Mouse (Mus musculus): ENCODE measurements around the gene Ints6. TPM values are rescaled to one million over a fixed set of nuclear protein-coding genes. Genes with fewer than 3 reads are reported as not detected.
"Not testable (repeated sequence)": the region's sequence is repeated elsewhere in the genome, so short reads cannot be mapped to it uniquely, and the experiment has no call there.

The Ints6 gene
- polyA plus RNA-seq, 1 experiment from 2014 or later = 17.7 TPM

DNA sequence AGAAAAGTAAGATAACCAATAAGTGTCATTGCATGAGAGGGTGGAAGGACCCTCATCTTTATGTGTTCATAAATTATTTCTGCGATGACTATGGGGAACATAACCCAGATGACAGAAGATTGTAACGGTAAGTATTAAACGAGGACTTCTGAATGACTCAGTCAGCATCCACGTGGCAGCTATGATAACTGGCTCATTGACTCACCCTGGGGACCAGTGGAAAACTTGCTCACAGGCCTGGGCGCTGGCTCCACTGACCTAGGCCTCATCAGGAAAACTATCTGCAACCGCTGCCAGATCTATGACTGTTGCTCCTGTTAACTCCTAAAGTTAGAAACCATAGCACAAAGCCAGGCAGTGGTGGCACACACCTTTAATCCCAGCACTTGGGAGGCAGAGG, 112.6 kb downstream of the Ints6 start:
- H3K9ac ChIP-seq (replicated peaks) = no peak overlapping the region
- no peaks in the 10 kb centered on the region for H3K27me3 ChIP-seq
- no peaks in the 10 kb centered on the region for H3K4me1 ChIP-seq
- no peak overlapping the region for H3K4me2 ChIP-seq (replicated peaks)
- no peaks in the 10 kb centered on the region for H3K36me3 ChIP-seq
- WGBS = 90% methylated on average over 6 of the region's 6 CpGs
- H3K27ac ChIP-seq (replicated peaks) = no peak overlapping the region
- no peak overlapping the region for H3K4me3 ChIP-seq
- H3K9me3 ChIP-seq = no peaks in the 10 kb centered on the region
- no peak for ATAC-seq (replicated peaks)

DNA sequence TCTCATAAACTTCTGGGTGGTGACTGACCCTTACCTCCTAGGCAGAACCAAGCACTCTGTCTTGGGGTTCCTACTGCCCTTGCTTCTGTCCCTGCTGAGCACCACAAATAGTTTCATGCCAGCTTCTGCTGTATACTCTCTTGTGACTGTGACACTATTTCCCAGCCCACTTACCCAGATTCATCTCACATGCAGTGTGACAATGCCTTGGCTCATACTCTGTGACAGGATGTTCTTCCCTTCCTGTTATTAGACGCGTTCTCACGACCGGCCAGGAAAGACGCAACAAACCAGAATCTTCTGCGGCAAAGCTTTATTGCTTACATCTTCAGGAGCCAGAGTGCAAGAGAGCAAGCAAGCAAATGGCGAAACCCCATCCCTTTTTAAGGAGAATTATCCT, 118.6 kb downstream of the Ints6 start:
- H3K4me1 ChIP-seq = peaks cover 10% of the 10 kb centered on the region
- H3K4me2 ChIP-seq (replicated peaks); ATAC-seq (replicated peaks); H3K9me3 ChIP-seq; H3K27me3 ChIP-seq; H3K27ac ChIP-seq (replicated peaks); H3K4me3 ChIP-seq; H3K9ac ChIP-seq (replicated peaks); H3K36me3 ChIP-seq: not testable (repeated sequence)
- 84% methylated on average over 6 of the region's 7 CpGs for WGBS

DNA sequence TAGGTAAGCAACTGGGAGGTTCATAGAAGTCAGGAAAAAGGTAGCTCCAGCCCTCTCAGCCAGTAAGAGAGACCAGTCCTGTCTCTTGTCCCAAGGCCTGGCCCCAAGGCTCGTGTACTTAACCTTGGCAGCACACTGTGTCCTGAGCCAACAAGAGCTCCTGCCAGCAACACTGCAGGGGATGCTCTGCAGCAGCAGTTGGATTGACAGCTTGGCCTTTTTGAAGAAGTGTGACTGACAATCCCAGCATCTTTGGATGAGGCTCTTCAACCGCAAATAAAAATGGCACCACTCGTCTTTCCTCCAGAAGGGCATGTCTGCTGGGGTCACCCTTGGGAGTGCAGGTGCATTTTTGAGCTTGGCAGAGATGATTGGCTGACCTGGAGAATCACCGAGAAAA, 120.6 kb downstream of the Ints6 start:
- no peak for ATAC-seq (replicated peaks)
- WGBS = 60% methylated on average over 4 of the region's 4 CpGs

DNA sequence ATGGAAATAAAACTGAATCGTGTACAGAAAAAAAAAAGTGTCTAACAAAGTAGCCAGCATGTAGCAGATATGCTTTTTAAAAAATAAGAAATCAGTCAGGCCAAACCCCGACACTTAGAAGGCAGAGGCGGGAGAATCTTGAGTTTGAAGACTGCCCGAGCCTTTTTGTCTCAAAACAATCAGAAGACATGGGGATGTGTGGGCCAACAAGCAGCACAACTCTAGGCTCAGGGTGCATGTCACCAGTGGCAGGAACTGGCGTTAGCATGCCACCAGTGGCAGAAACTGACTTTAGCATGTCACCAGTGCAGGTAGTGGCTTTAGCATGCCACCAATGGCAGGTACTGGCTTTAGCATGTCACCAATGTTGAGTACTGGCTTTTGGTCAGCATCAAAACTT, 121.4 kb downstream of the Ints6 start:
- H3K27me3 ChIP-seq = no peaks in the 10 kb centered on the region
- no peak for ATAC-seq (replicated peaks)
- peaks cover 12% of the 10 kb centered on the region for H3K4me1 ChIP-seq
- no peak overlapping the region for H3K4me2 ChIP-seq (replicated peaks)
- no peak overlapping the region for H3K4me3 ChIP-seq
- no peaks in the 10 kb centered on the region for H3K36me3 ChIP-seq
- WGBS = 87% methylated on average over 5 of the region's 5 CpGs
- H3K9ac ChIP-seq (replicated peaks) = no peak overlapping the region
- H3K9me3 ChIP-seq = no peaks in the 10 kb centered on the region
- no peak overlapping the region for H3K27ac ChIP-seq (replicated peaks)

More for the DNA sequence above, 120.6 kb downstream of the Ints6 start:
- H3K27me3 ChIP-seq = no peaks in the 10 kb centered on the region
- H3K9ac ChIP-seq (replicated peaks) = no peak overlapping the region
- H3K36me3 ChIP-seq = no peaks in the 10 kb centered on the region
- H3K4me3 ChIP-seq = no peak overlapping the region
- peaks cover 12% of the 10 kb centered on the region for H3K4me1 ChIP-seq
- H3K4me2 ChIP-seq (replicated peaks) = no peak overlapping the region
- H3K27ac ChIP-seq (replicated peaks) = no peak overlapping the region
- no peaks in the 10 kb centered on the region for H3K9me3 ChIP-seq

DNA sequence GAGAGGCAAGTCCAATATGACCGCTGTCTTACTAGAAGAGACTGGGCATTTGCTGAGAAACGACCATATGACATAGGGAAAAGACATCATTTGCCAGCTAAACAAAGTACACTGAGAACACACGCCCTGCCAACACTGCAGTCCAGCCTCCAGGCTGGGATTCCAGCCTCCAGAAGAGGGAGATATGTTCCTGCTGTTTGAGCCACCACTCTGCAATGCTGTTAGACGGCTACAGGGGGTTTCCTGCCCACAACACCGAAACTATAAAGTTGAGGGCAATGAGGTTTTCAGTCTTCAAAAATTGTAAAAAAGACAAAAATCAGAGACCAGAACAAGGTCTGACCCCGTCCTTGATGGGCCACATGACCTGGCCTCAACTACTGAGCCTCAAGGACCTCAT, 121.9 kb downstream of the Ints6 start:
- no peak for ATAC-seq (replicated peaks)
- H3K36me3 ChIP-seq = no peaks in the 10 kb centered on the region

DNA sequence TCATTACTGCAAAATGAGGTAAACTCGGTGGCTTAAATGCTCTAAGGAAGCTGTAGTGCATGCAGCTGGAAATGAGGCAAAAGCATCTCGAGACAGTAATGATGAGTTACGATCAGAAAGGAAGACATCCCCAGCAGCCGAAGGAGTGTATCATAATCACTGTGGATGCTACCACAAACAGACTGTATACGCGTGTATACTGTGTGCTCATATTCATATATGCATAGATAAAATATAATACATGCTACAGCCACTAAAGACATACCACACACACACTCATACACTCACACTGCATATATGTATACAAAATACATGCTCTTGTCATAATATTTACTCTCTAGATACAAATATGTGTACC, 122.6 kb downstream of the Ints6 start:
- H3K27me3 ChIP-seq = no peaks in the 10 kb centered on the region
- 43% methylated on average over 6 of the region's 6 CpGs for WGBS
- H3K4me3 ChIP-seq = no peak overlapping the region
- H3K9me3 ChIP-seq = no peaks in the 10 kb centered on the region
- H3K27ac ChIP-seq (replicated peaks) = peak overlapping the region; percentile 78
- peak overlapping the region; percentile 8 for H3K4me2 ChIP-seq (replicated peaks)
- H3K4me1 ChIP-seq = peaks cover 12% of the 10 kb centered on the region
- H3K9ac ChIP-seq (replicated peaks) = no peak overlapping the region
- no peaks in the 10 kb centered on the region for H3K36me3 ChIP-seq
- peak; percentile 44 for ATAC-seq (replicated peaks)

More for the DNA sequence above, 121.9 kb downstream of the Ints6 start:
- no peak overlapping the region for H3K9ac ChIP-seq (replicated peaks)
- H3K4me2 ChIP-seq (replicated peaks) = no peak overlapping the region
- WGBS = 79% methylated on average over 6 of the region's 6 CpGs
- peaks cover 12% of the 10 kb centered on the region for H3K4me1 ChIP-seq
- no peak overlapping the region for H3K4me3 ChIP-seq
- peak overlapping the region; percentile 47; the same call in 1 of the 2 replicates for H3K27ac ChIP-seq (replicated peaks)
- H3K27me3 ChIP-seq = no peaks in the 10 kb centered on the region
- H3K9me3 ChIP-seq = no peaks in the 10 kb centered on the region

DNA sequence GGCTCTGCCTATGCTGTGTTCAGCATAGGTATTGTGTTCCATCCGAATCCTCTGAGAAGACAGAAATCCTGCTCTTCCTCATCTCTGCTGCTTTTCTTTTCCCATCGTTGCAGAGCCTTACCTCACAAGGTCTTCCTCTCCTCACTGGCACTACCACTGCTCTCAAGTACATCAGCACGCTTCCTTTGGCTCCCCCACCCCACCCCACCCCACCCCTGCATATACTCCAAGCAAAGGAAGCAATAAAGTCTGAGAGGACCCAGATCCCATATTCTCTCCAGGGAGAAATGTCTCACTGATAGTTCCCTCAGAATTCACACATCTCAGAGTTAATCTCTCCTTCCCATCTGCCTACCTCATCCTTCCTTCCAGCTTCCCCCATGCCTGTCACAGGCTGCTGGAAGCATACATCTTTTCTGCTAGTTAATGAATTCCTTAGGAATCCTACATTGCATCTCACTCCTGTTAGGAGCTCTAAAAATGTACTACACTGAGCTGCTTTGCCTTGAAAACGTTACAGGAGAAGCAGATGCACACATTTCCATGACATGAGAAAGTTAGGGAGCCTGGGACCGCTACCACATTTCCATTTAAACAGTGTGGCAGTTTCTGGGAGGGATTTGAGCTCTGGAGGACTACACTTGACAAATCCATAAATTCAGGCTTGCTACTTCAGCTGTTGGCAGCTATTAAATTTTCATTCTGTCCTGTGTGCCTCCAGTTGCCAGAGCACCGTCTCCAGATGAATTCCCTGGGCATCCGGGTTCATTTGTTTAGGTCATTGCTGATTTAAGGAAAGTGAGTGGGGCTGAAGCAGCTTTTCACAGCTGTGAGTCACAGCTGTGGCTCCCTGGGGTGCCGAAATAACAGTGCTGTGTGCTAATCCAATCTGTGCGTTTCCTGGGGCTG, 123.3 kb downstream of the Ints6 start:
- Histone ChIP-seq H3K4me3 (no peak overlapping the region), H3K27ac (replicated peaks) (peak overlapping the region; percentile 78), H3K4me1 (peaks cover 12% of the 10 kb centered on the region), H3K9me3 (no peaks in the 10 kb centered on the region), H3K27me3 (no peaks in the 10 kb centered on the region), H3K36me3 (no peaks in the 10 kb centered on the region), H3K9ac (replicated peaks) (no peak overlapping the region), H3K4me2 (replicated peaks) (peak overlapping the region; percentile 8)
- ATAC-seq (replicated peaks) = peak; percentile 82
- WGBS = 25% methylated on average over 9 of the region's 9 CpGs

DNA sequence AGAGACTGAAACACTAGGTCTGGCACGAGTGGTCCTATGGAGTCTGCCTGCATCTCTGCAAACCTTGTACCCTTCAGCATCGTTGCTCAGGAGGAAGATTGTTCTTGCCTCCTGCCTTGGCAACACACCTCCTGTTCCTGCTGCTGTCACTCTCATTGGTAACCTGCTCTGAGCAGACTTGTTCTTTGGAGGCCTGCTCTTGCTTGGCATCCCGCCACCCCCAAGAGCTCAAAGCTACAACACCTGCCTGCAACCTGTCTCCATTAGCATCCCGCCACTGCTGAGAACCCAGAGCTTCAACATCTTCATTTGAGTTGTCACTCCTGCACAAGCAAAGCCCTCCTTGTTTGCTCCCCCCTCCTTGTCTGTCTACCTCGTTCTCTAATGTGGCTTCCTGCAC, 133.0 kb downstream of the Ints6 start:
- Histone ChIP-seq H3K27ac (replicated peaks) (no peak overlapping the region), H3K4me2 (replicated peaks) (no peak overlapping the region), H3K4me1 (no peaks in the 10 kb centered on the region), H3K9me3 (no peaks in the 10 kb centered on the region), H3K27me3 (no peaks in the 10 kb centered on the region), H3K4me3 (no peak overlapping the region), H3K36me3 (no peaks in the 10 kb centered on the region), H3K9ac (replicated peaks) (no peak overlapping the region)
- no peak for ATAC-seq (replicated peaks)
- WGBS = 90% methylated on average over 5 of the region's 5 CpGs

Other genes starting within 250 kb of the Ints6 start
- 35.9 and 37.0 TPM in 2 replicates for gene Fam124a, start 205.4 kb downstream of the Ints6 start, polyA plus RNA-seq (2015; fragmentation: Nextera tagmentation; extraction: Ambion mirVana)
- gene Gm4131, start 194.2 kb downstream of the Ints6 start, polyA plus RNA-seq (2015; fragmentation: Nextera tagmentation; extraction: Ambion mirVana) = 0.32 TPM in 1 of 2 replicates, not detected in the other
- gene Serpine3, start 97.5 kb downstream of the Ints6 start, polyA plus RNA-seq (2015; fragmentation: Nextera tagmentation; extraction: Ambion mirVana) = not detected in 2 replicates
- gene Wdfy2, start 76.5 kb upstream of the Ints6 start, polyA plus RNA-seq (2015; fragmentation: Nextera tagmentation; extraction: Ambion mirVana) = 8.5 and 8.7 TPM in 2 replicates
- gene Defb48, start 223.3 kb upstream of the Ints6 start, polyA plus RNA-seq (2015; fragmentation: Nextera tagmentation; extraction: Ambion mirVana) = not detected in 2 replicates
- gene Defb47, start 236.9 kb upstream of the Ints6 start, polyA plus RNA-seq (2015; fragmentation: Nextera tagmentation; extraction: Ambion mirVana) = not detected in 2 replicates

Data from forebrain, embryonic 15.5 days (tissue).